Mouse (Mus musculus) ES-E14 (cell line): ENCODE data around the gene Magi1. TPM values are rescaled to one million over a fixed set of nuclear protein-coding genes. Genes with fewer than 3 reads are reported as not detected.

Source experiments
- DNase-seq: peaks from one replicate; pipeline ENCODE4 v3.0.0-alpha.2; 2013; ENCODE audit warnings: low read depth, low spot score
- H3K27ac ChIP-seq: 2 replicates; pipeline ENCODE4 v1.5.1; 2012; ENCODE audit warnings: low read depth, mild to moderate bottlenecking, low read length, moderate library complexity, mixed read lengths; ENCODE audit not compliant: poor library complexity, insufficient read depth, severe bottlenecking
- H3K36me3 ChIP-seq: 2 replicates; pipeline ENCODE4 v1.6.1; 2012; ENCODE audit warnings: mild to moderate bottlenecking, low read length, moderate library complexity, mixed read lengths; ENCODE audit not compliant: control insufficient read depth, poor library complexity, insufficient read depth, severe bottlenecking
- H3K4me1 ChIP-seq, 2 experiments: fragments of 150-350 bp in 1 of 2; sonication (generic) in 1 of 2; 2 replicates each; pipeline ENCODE4 v1.6.1; 2012; ENCODE audit warnings: low read length in 2 of 2, mild to moderate bottlenecking in 1 of 2, mixed read lengths in 1 of 2; ENCODE audit not compliant: control insufficient read depth in 2 of 2, insufficient read depth in 2 of 2, poor library complexity in 1 of 2
- H3K4me3 ChIP-seq, 2 experiments: fragments of 150-350 bp in 1 of 2; sonication (generic) in 1 of 2; 2 replicates each; pipeline ENCODE4 v1.5.1; 2012; ENCODE audit warnings: low read length in 2 of 2, low read depth in 1 of 2, mild to moderate bottlenecking in 1 of 2, mixed read lengths in 1 of 2; ENCODE audit not compliant: insufficient read depth in 1 of 2, poor library complexity in 1 of 2, severe bottlenecking in 1 of 2
- H3K9ac ChIP-seq: 2 replicates; pipeline ENCODE4 v1.6.1; 2012; ENCODE audit warnings: low read depth, mild to moderate bottlenecking, low read length, mixed read lengths; ENCODE audit not compliant: poor library complexity, insufficient read depth, severe bottlenecking
- H3K9me3 ChIP-seq: fragments of 150-350 bp; sonication (generic); 2 replicates; pipeline ENCODE4 v1.6.1; 2012; ENCODE audit warnings: low read depth, mild to moderate bottlenecking, low read length; ENCODE audit not compliant: control insufficient read depth, insufficient read depth
- CHD2 ChIP-seq: IDR thresholded peaks from 2 replicates; pipeline ENCODE4 v1.6.1; 2014; ENCODE audit warnings: mild to moderate bottlenecking, low read depth, low read length, inconsistent platforms
- HCFC1 ChIP-seq: IDR thresholded peaks from 2 replicates; pipeline ENCODE4 v1.6.1; 2012; ENCODE audit warnings: low read length, inconsistent platforms, borderline replicate concordance; ENCODE audit not compliant: insufficient read depth
- MAFK ChIP-seq: IDR thresholded peaks from 2 replicates; pipeline ENCODE4 v1.6.1; 2014; ENCODE audit warnings: mild to moderate bottlenecking, low read depth, low read length, inconsistent platforms; ENCODE audit not compliant: insufficient read depth
- ZC3H11A ChIP-seq: IDR thresholded peaks from 2 replicates; pipeline ENCODE4 v1.6.1; 2012; ENCODE audit warnings: low read depth, mild to moderate bottlenecking, inconsistent platforms, low read length, borderline replicate concordance
- ZNF384 ChIP-seq: IDR thresholded peaks from 2 replicates; pipeline ENCODE4 v1.6.1; 2012; ENCODE audit warnings: low read depth, low read length, inconsistent platforms
- in situ Hi-C, 2 experiments: fragments of 600-800 bp; cut with MboI; formaldehyde crosslinking; loops; one replicate each; pipeline ENCODE4 v1.15.1; 2025; ENCODE audit warnings: low sequenced_read_pairs in 2 of 2, inconsistent platforms in 1 of 2; ENCODE audit not compliant: unreplicated experiment in 2 of 2
- total RNA-seq: library from RNA; depleted of rRNA; stranded (reverse); fragments of 300-350 nt; gene quantifications from 2 replicates; pipeline ENCODE4 v1.2.3, GENCODE M21; 2012

Gene Magi1
- total RNA-seq, 1 experiment, result 14.6 TPM

DNA sequence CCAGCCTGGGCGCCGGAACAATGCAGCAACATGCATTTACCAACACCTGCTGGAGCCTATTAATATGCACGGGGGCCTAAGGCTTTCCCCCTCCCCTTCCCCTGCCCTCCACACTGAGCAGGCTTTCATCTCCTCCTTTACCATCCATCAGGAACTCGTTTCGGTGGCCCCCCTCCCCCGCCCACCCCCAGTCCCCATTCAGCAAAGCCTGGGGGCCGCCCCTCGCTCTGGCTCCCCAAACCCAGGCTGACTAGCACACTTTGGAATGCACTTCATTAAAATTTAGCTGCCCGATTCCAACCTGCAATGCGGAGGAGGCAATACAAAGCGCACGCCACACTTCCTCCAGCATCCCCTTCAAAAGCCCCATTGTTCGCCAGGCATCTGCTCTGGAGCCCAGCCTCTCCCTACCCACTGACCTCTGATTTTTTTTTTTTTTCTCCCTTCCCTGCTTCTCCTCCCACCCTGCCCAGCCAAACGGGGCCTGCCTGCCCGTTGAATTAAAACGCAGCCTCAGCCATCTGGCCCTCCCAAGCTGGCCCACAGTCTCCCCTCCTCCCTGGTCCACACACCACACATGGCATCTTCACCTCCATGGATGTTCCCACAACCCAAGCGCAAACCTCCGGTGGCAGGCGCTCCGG is 371.0 kb downstream of the Magi1 start:
- Histone ChIP-seq H3K9me3 (no peaks in the 10 kb centered on the region), H3K9ac (peak overlapping the region; percentile 87), H3K36me3 (no peaks in the 10 kb centered on the region), H3K4me3 (peak overlapping the region; percentile 64 to 83), H3K4me1 (peaks cover 0 to 6% of the 10 kb centered on the region in 2 experiments; a peak in 3 of 4 replicates), H3K27ac (peak overlapping the region; percentile 99)
- TF ChIP-seq ZNF384 (peak; percentile 97), MAFK (no peak), CHD2 (no peak), ZC3H11A (no peak), HCFC1 (no peak)
- peak; percentile 60 for DNase-seq
- in situ Hi-C loops, result no loop called here

DNA sequence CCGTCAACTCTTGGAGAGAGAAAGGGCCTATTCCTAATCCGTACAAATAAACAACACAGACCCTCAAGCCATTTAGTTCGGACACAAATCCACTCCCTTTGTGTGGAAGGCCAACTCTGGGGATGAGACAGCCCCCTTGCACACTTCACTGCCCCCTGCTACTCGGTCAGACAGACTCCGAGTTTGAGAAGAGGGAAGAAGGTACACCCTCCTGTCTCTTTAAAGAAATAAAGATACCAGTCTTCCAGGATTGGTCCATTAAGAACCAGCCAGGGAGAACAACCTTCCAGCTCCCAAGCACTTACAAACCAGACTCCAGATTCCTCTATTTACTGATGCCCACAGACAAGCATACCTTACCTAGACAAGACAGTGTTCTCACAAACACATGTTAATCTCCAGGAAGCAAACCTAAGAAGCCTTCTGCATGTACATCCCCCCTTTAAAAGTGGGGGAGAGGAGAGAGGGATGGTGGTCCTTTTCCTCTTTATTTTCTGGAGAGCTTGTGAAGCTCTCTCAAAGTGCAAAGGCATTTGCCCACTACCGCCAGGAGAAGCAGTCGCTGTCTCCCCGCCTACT is 371.6 kb downstream of the Magi1 start:
- Histone ChIP-seq H3K9ac (peak overlapping the region; percentile 46), H3K4me3 (peak overlapping the region; percentile 64 to 83), H3K9me3 (no peaks in the 10 kb centered on the region), H3K36me3 (no peaks in the 10 kb centered on the region), H3K27ac (peak overlapping the region; percentile 99; the same call in 1 of the 2 replicates), H3K4me1 (peaks cover 0 to 7% of the 10 kb centered on the region in 2 experiments; a peak in 3 of 4 replicates)
- no peak for TF ChIP-seq ZNF384
- TF ChIP-seq ZC3H11A, result no peak
- TF ChIP-seq MAFK, result no peak
- no peak for TF ChIP-seq CHD2
- no peak for TF ChIP-seq HCFC1
- in situ Hi-C loops, result no loop called here
- peak; percentile 20 for DNase-seq

- TF ChIP-seq ZNF384, result no peak
- no peak for TF ChIP-seq CHD2
- TF ChIP-seq ZC3H11A, result no peak
- TF ChIP-seq HCFC1, result no peak
- no peak for TF ChIP-seq MAFK
- Histone ChIP-seq H3K4me1 (peaks cover 0 to 7% of the 10 kb centered on the region in 2 experiments; a peak in 3 of 4 replicates), H3K4me3 (peak overlapping the region in 1 of 2 experiments; percentile 64; a peak in 2 of 4 replicates), H3K9me3 (no peaks in the 10 kb centered on the region), H3K36me3 (no peaks in the 10 kb centered on the region), H3K27ac (no peak overlapping the region), H3K9ac (peak overlapping the region; percentile 42; the same call in 1 of the 2 replicates)
- DNase-seq, result no peak
- in situ Hi-C loops, result no loop called here
Observed at GRCm38 (mm10) chr6:93911420-93911819, 372.3 kb downstream of the Magi1 start.

- Histone ChIP-seq H3K36me3 (no peaks in the 10 kb centered on the region), H3K9ac (no peak overlapping the region), H3K27ac (no peak overlapping the region), H3K4me3 (no peak overlapping the region), H3K4me1 (peaks cover 0 to 7% of the 10 kb centered on the region in 2 experiments; a peak in 3 of 4 replicates), H3K9me3 (no peaks in the 10 kb centered on the region)
- DNase-seq, result no peak
- TF ChIP-seq ZNF384, result no peak
- no peak for TF ChIP-seq ZC3H11A
- no peak for TF ChIP-seq CHD2
- TF ChIP-seq HCFC1, result no peak
- TF ChIP-seq MAFK, result no peak
- in situ Hi-C loops, result no loop called here
Observed at GRCm38 (mm10) chr6:93909976-93910375, 373.7 kb downstream of the Magi1 start.
